Mouse (Mus musculus) embryonic facial prominence, embryonic 15.5 days (tissue): Measurements from ENCODE around the gene Prkar2a. TPM values are rescaled to one million over a fixed set of nuclear protein-coding genes. Genes with fewer than 3 reads are reported as not detected.

Source experiments
- ATAC-seq: fragments of 200-750 bp; cut with Nextera tagmentation; 2 replicates; pipeline ENCODE4 v1.8.0; 2017; ENCODE audit warnings: low read depth, moderate TSS enrichment; ENCODE audit not compliant: insufficient number of reproducible peaks, low FRiP score, low TSS enrichment
- H3K27ac ChIP-seq: fragments of 300-500 bp; sonication (generic); replicated peaks from 2 replicates; pipeline ENCODE4 v1.5.1; 2015; ENCODE audit warnings: mild to moderate bottlenecking, inconsistent platforms
- H3K27me3 ChIP-seq: fragments of 300-500 bp; sonication (generic); 2 replicates; pipeline ENCODE4 v1.6.1; 2015; ENCODE audit warnings: inconsistent platforms
- H3K36me3 ChIP-seq: fragments of 300-500 bp; sonication (generic); 2 replicates; pipeline ENCODE4 v1.6.1; 2015; ENCODE audit warnings: mild to moderate bottlenecking, inconsistent platforms
- H3K4me1 ChIP-seq: fragments of 300-500 bp; sonication (generic); 2 replicates; pipeline ENCODE4 v1.6.1; 2015; ENCODE audit warnings: inconsistent platforms
- H3K4me2 ChIP-seq: fragments of 300-500 bp; sonication (generic); replicated peaks from 2 replicates; pipeline ENCODE4 v1.6.1; 2015; ENCODE audit warnings: mild to moderate bottlenecking, inconsistent platforms
- H3K4me3 ChIP-seq: fragments of 300-500 bp; sonication (generic); replicated peaks from 2 replicates; pipeline ENCODE4 v1.5.1; 2015; ENCODE audit warnings: mild to moderate bottlenecking, inconsistent platforms
- H3K9ac ChIP-seq: fragments of 300-500 bp; sonication (generic); 2 replicates; pipeline ENCODE4 v1.6.1; 2015; ENCODE audit warnings: inconsistent platforms
- H3K9me3 ChIP-seq: fragments of 300-500 bp; sonication (generic); replicated peaks from 2 replicates; pipeline ENCODE4 v1.6.1; 2016; ENCODE audit warnings: inconsistent platforms
- WGBS: fragments of 180-500 bp; shearing (Covaris S2); methylation state at CpG from one replicate; pipeline ENCODE4 v1.1.7; 2015; 5-methylcytosine and 5-hydroxymethylcytosine counted together
- polyA plus RNA-seq: library from polyadenylated mRNA; unstranded; fragments of >200 nt; fragmentation: Nextera tagmentation; extraction: Ambion mirVana; gene quantifications from 2 replicates; pipeline ENCODE4 v1.2.1, GENCODE M21; 2015

Gene Prkar2a
- polyA plus RNA-seq, 1 experiment from 2014 or later, result 30.7 TPM

DNA sequence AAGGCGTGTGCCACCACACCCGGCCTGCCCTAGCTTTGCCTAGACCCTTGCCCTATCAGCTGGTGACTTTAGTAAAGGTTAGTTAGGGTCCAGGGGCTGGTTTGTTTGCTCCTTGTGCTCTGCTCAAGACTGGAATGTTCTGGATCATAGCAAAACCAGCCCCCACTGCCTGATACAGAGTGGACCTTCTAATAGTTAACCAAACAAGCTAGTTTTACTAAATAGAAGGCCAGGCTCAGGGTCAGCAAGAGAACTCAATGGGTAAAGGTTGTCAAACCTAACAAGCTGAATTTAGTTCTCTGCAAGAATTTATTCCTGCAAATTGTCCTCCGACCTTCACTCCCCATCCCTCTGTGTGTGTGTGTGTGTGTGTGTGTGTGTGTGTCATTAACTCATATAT lies 64.9 kb downstream of the Prkar2a start:
- H3K9ac ChIP-seq, result no peak overlapping the region
- no peak overlapping the region for H3K4me2 ChIP-seq
- no peak overlapping the region for H3K27ac ChIP-seq
- 0 out of 2 replicates have a peak, but pooled peaks cover 3% of the 10 kb centered on the region for H3K4me1 ChIP-seq
- H3K36me3 ChIP-seq, result peaks cover 4% of the 10 kb centered on the region; the same call in 1 of the 2 replicates
- no peak for ATAC-seq
- H3K27me3 ChIP-seq, result no peaks in the 10 kb centered on the region
- 87% methylated on average over 3 of the region's 3 CpGs for WGBS
- no peak overlapping the region for H3K4me3 ChIP-seq
- no peaks in the 10 kb centered on the region for H3K9me3 ChIP-seq

DNA sequence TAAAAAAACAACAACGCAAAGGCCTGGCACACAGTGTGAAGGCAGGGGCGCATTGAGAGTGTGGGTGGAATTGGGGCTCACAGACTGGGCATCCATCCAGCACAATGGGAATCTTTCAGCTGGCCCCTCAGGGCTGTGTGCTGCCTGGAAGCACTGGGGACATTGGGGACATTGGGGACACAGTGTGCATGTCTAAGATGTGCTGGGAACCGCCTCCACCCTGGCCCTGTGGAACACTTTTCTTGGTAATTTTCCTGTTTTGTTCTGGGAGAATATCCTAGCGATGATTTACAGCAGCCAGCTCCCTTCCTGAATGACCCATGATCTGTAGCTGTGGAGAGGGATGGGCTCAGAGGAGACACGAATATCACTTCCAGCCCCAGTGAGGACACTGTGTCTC lies 65.3 kb downstream of the Prkar2a start:
- no peak overlapping the region for H3K27ac ChIP-seq
- no peaks in the 10 kb centered on the region for H3K27me3 ChIP-seq
- 0 out of 2 replicates have a peak, but pooled peaks cover 2% of the 10 kb centered on the region for H3K36me3 ChIP-seq
- no peaks in the 10 kb centered on the region for H3K9me3 ChIP-seq
- no peak overlapping the region for H3K4me3 ChIP-seq
- no peak for ATAC-seq
- WGBS, result 79% methylated on average over 5 of the region's 5 CpGs
- no peak overlapping the region for H3K4me2 ChIP-seq
- no peak overlapping the region for H3K9ac ChIP-seq
- H3K4me1 ChIP-seq, result 0 out of 2 replicates have a peak, but pooled peaks cover 3% of the 10 kb centered on the region

DNA sequence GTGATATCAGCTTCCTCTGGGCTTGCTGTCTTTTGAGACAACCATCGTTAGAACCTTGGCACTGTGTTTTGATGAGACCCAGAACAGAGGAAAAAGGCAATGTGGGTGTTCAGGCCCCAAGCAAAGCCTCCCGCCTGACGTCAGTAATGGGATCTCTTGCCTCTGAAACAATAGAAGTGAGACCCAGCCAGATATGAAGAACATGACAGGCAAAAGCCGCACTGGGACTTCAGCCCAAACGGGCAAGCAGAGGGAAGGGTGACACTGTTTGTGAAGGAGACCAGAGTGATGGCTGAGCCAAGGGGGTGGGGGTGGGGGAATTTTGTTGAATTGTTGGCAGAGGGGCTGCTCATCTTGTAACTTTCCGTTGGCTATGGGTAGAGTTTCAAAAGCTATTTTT lies 68.3 kb downstream of the Prkar2a start:
- Histone ChIP-seq H3K36me3 (no peaks in the 10 kb centered on the region), H3K9ac (no peak overlapping the region), H3K27ac (no peak overlapping the region), H3K27me3 (no peaks in the 10 kb centered on the region), H3K9me3 (no peaks in the 10 kb centered on the region), H3K4me1 (0 out of 2 replicates have a peak, but pooled peaks cover 3% of the 10 kb centered on the region), H3K4me3 (no peak overlapping the region), H3K4me2 (no peak overlapping the region)
- no peak for ATAC-seq
- 41% methylated on average over 6 of the region's 6 CpGs for WGBS

DNA sequence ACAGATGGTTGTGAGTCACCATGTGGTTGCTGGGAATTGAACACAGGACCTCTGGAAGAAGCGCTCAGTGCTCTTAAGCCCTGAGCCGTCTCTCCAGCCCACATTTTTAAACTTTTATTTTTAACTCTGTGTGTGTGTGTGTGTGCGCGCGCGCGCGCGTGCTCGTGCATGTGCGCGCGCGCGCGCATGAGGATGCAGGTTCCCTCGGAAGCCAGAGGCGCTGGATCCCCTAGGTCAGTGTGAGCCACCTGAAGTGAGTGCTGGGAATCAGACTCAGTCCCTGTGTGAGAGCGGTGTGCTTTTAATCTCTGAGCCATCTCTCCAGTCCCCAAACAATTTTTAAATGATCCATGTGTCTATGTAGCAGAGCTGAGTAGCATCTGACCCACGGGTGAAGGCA lies 70.0 kb downstream of the Prkar2a start:
- Histone ChIP-seq H3K4me3 (no peak overlapping the region), H3K27ac (no peak overlapping the region), H3K4me1 (0 out of 2 replicates have a peak, but pooled peaks cover 3% of the 10 kb centered on the region), H3K9ac (no peak overlapping the region), H3K36me3 (no peaks in the 10 kb centered on the region), H3K27me3 (no peaks in the 10 kb centered on the region), H3K9me3 (no peaks in the 10 kb centered on the region), H3K4me2 (no peak overlapping the region)
- WGBS, result 95% methylated on average over 20 of the region's 20 CpGs
- no peak for ATAC-seq

DNA sequence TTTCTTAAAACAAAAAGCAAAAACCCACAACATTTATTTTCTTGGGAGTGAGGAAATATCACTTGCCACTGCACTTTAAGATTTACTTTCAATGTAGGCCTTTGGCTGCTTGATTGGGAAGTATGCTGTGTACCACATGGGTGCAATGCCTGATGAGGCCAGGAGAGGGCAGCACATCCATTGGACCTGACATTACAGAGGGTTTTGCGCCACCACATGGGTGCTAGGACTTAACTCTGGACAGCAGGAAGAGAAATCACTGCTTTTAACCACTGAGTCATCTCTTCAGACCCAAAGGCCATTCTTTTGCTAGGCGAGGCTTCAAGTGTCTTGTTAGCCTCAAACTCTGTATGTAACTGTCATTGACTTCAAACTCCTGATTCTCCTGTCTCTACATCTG lies 70.7 kb downstream of the Prkar2a start:
- Histone ChIP-seq H3K4me1 (0 out of 2 replicates have a peak, but pooled peaks cover 3% of the 10 kb centered on the region), H3K9ac (no peak overlapping the region), H3K4me3 (no peak overlapping the region), H3K9me3 (no peaks in the 10 kb centered on the region), H3K27ac (no peak overlapping the region), H3K27me3 (no peaks in the 10 kb centered on the region), H3K4me2 (no peak overlapping the region), H3K36me3 (no peaks in the 10 kb centered on the region)
- ATAC-seq, result no peak
- WGBS, result 59% methylated on average over 2 of the region's 2 CpGs

DNA sequence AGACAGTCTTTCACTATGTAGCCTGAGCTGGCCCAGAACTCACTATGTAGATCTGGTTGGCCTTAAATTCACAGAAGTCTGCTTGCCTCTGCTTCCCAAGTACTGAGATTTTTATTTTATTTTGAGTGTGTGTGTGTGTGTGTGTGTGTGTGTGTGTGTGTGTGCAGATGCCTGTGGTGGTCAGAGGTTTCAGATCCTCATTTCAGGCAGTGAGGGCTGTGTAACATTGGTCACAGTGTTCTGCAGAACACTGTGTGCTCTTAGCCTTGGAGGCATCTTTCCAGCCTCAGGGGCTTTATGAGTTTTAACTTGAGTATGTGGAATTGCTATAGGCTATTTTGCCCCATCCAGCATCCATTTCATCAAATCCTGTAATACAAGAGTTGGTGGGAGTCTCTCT lies 72.4 kb downstream of the Prkar2a start:
- no peak overlapping the region for H3K4me2 ChIP-seq
- no peaks in the 10 kb centered on the region for H3K36me3 ChIP-seq
- ATAC-seq, result no peak
- no peak overlapping the region for H3K9ac ChIP-seq
- 0 out of 2 replicates have a peak, but pooled peaks cover 3% of the 10 kb centered on the region for H3K4me1 ChIP-seq
- H3K27me3 ChIP-seq, result no peaks in the 10 kb centered on the region
- no peak overlapping the region for H3K4me3 ChIP-seq
- no peaks in the 10 kb centered on the region for H3K9me3 ChIP-seq
- H3K27ac ChIP-seq, result no peak overlapping the region

DNA sequence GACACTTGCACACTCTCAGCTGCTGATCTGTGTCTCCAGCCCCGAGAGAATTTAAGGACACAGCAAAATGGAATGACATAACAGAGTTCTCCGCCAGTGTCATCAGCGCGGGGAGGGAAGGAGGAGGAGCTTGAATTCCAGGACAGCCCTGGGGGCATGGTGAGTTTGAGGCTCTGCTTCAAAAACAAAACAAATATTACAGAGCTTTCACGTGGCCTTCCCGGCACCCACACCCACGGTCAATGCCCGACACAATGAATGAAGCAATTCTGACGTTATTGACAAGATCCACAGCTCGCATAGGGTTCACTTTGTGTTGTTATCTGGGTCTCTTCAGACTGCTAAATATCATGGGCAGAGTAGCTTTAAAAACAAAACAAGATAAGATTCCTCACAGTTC lies 75.9 kb downstream of the Prkar2a start:
- Histone ChIP-seq H3K4me1 (no peaks in the 10 kb centered on the region), H3K4me3 (no peak overlapping the region), H3K27ac (no peak overlapping the region), H3K9ac (no peak overlapping the region), H3K27me3 (no peaks in the 10 kb centered on the region), H3K36me3 (no peaks in the 10 kb centered on the region), H3K4me2 (no peak overlapping the region), H3K9me3 (no peaks in the 10 kb centered on the region)
- no peak for ATAC-seq
- WGBS, result 69% methylated on average over 10 of the region's 10 CpGs

DNA sequence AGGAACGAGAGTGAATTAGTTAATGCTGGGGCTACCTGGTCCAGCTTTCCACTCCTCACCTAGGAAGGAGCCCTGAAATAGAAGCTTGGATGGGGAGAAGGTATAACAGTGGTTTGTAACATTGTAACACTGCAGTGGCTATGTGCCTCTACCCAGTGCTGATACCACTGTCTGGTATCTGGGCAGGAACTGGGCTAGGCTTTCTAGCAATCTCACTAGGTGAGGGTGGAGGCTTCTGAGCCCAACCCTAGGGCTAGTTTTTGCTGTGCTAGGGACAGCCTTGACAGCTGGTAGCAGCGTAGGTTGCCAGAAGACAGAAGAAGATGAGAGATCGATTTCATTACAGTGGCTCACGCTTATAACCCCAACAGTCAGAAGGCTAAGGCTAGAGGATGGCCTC lies 87.5 kb downstream of the Prkar2a start:
- 58% methylated on average over 4 of the region's 4 CpGs for WGBS

DNA sequence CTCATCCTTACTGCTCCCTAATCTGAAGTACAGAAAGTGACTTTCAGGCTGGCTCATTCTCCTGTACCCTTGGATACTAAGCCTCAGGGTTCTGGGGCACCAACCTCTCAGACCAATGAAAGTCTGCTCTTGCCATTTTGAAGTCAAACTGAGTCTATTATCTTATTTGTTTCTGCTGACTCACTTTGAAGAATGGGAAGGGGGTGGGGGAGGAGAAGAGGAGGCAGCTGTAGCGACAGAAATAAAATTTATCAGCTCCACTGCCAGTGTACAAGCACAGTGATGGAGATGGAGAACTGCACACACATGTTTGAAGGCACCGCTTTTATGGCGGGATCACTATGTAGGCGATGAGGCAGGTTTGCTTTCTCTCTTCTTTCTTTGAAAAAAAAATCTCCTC lies 88.2 kb downstream of the Prkar2a start:
- H3K27ac ChIP-seq, result no peak overlapping the region
- no peaks in the 10 kb centered on the region for H3K36me3 ChIP-seq
- no peak overlapping the region for H3K9ac ChIP-seq
- no peak overlapping the region for H3K4me3 ChIP-seq
- no peak overlapping the region for H3K4me2 ChIP-seq
- peaks cover 2% of the 10 kb centered on the region; the same call in 1 of the 2 replicates for H3K9me3 ChIP-seq
- ATAC-seq, result no peak
- 82% methylated on average over 4 of the region's 4 CpGs for WGBS
- H3K4me1 ChIP-seq, result 0 out of 2 replicates have a peak, but pooled peaks cover 2% of the 10 kb centered on the region
- no peaks in the 10 kb centered on the region for H3K27me3 ChIP-seq

More for the DNA sequence above, 87.5 kb downstream of the Prkar2a start:
- no peak overlapping the region for H3K27ac ChIP-seq
- H3K4me2 ChIP-seq, result no peak overlapping the region
- ATAC-seq, result no peak
- no peaks in the 10 kb centered on the region for H3K36me3 ChIP-seq
- H3K4me1 ChIP-seq, result 0 out of 2 replicates have a peak, but pooled peaks cover 2% of the 10 kb centered on the region
- H3K27me3 ChIP-seq, result no peaks in the 10 kb centered on the region
- H3K9ac ChIP-seq, result no peak overlapping the region
- peaks cover 3% of the 10 kb centered on the region; the same call in 1 of the 2 replicates for H3K9me3 ChIP-seq
- no peak overlapping the region for H3K4me3 ChIP-seq

DNA sequence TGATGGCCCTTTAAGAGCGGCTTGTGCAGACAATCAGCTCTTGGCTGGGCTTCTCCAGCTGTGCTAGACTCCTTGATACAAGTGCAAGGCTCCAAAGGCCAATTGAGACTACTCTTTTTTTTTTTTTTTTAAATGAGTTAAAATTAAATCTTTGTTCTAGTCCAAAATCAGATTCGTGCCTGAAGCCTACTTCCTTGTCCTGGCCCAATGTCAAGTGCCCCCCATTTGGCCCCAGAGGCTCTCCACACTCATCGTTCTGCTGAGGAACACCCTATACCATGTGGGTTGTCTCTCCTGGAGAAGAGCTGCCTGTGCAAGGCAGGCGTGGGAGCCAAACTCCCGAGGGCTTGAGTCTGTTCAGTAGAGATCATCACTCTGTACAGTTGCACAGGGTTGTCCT lies 91.8 kb downstream of the Prkar2a start:
- no peak for ATAC-seq
- no peaks in the 10 kb centered on the region for H3K9me3 ChIP-seq
- no peak overlapping the region for H3K4me2 ChIP-seq
- no peaks in the 10 kb centered on the region for H3K36me3 ChIP-seq
- no peak overlapping the region for H3K27ac ChIP-seq
- H3K4me1 ChIP-seq, result peaks cover 17% of the 10 kb centered on the region
- no peak overlapping the region for H3K4me3 ChIP-seq
- 50% methylated on average over 5 of the region's 5 CpGs for WGBS
- H3K27me3 ChIP-seq, result no peaks in the 10 kb centered on the region
- no peak overlapping the region for H3K9ac ChIP-seq

DNA sequence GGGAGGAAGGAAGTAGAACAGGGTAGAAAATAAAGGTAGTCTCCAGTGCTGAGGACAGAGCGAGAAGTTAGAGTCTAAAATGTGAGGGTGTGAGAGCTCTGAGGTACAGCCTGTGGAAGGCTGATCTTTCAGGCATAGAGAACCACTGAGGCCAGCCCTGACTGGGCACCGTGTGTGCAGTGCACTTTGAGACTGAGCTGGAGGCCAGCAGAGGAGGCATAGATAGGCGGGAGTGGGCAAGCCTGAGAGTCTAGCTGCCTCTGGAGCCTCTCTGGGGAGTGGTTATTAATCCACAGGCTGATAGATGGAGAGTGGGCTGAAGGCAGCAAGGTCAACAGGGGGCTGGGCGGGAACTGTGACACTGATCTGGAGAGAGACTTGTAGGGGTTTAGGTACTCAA lies 92.8 kb downstream of the Prkar2a start:
- no peak overlapping the region for H3K27ac ChIP-seq
- ATAC-seq, result no peak
- no peak overlapping the region for H3K9ac ChIP-seq

DNA sequence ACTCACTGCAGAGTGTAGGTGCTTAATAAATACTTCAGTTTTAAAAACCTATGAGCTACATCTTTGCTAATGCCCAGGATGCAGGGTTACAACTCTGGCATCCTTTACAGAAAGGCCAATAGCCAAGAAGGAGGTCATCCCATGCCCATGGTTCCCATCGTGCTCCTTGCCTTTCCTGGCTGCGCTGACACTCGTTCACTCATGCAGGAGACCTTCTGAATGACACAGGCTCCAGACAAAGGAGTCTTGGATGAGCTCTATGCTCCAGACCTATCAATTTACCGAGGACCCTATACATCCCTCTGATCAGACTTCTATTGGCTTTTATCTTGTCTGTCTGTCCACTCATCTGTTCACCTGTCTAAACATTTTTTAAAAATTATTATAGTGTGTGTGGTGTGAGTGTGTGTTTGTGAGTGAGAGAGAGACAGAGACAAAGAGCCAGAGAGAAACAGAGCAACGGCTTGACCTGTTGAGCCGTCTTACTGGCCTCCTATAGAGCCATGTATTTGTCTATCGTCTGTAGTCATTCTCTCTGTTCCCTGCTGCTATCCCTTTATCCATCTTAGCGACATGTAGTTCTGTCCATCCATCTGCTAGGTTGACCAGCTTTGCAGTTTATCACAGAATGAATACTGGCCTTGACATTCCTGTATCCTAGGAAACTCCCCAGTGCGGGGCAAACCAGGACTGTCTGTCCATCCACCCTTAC lies 93.9 kb downstream of the Prkar2a start:
- Histone ChIP-seq H3K4me3 (peak overlapping the region; percentile 89), H3K9me3 (no peaks in the 10 kb centered on the region), H3K9ac (peak overlapping the region; percentile 88), H3K4me1 (peaks cover 34% of the 10 kb centered on the region), H3K27me3 (no peaks in the 10 kb centered on the region), H3K36me3 (no peaks in the 10 kb centered on the region), H3K4me2 (peak overlapping the region; percentile 63), H3K27ac (peak overlapping the region; percentile 84)
- WGBS, result 28% methylated on average over 9 of the region's 9 CpGs
- no peak for ATAC-seq

More for the DNA sequence above, 92.8 kb downstream of the Prkar2a start:
- 60% methylated on average over 4 of the region's 4 CpGs for WGBS
- H3K4me3 ChIP-seq, result no peak overlapping the region
- peaks cover 25% of the 10 kb centered on the region for H3K4me1 ChIP-seq
- no peaks in the 10 kb centered on the region for H3K27me3 ChIP-seq
- H3K9me3 ChIP-seq, result no peaks in the 10 kb centered on the region
- no peak overlapping the region for H3K4me2 ChIP-seq
- H3K36me3 ChIP-seq, result no peaks in the 10 kb centered on the region
